Mouse (Mus musculus) lung, postnatal 0 days (tissue): Measurements from ENCODE around the gene Ppbp. TPM values are rescaled to one million over a fixed set of nuclear protein-coding genes. Genes with fewer than 3 reads are reported as not detected.

Experiments
- ATAC-seq: fragments of 200-750 bp; cut with Nextera tagmentation; 2 replicates; pipeline ENCODE4 v1.8.0; 2017; ENCODE audit warnings: moderate library complexity
- DNase-seq: peaks from one replicate; pipeline ENCODE4 v3.0.0-alpha.2; 2016; ENCODE audit warnings: low spot score
- H3K27ac ChIP-seq: fragments of 300-500 bp; sonication (generic); 2 replicates; pipeline ENCODE4 v1.5.1; 2014; ENCODE audit warnings: antibody characterized with exemption, mild to moderate bottlenecking, low read length, mixed read lengths
- H3K27me3 ChIP-seq: fragments of 300-500 bp; sonication (generic); replicated peaks from 2 replicates; pipeline ENCODE4 v1.6.1; 2014; ENCODE audit warnings: low read length, mixed read lengths; ENCODE audit not compliant: insufficient read depth
- H3K36me3 ChIP-seq: fragments of 300-500 bp; sonication (generic); 2 replicates; pipeline ENCODE4 v1.6.1; 2014; ENCODE audit warnings: low read length, mixed read lengths; ENCODE audit not compliant: insufficient read depth
- H3K4me1 ChIP-seq: fragments of 300-500 bp; sonication (generic); 2 replicates; pipeline ENCODE4 v1.6.1; 2014; ENCODE audit warnings: antibody characterized with exemption, low read depth, low read length, mixed read lengths; ENCODE audit not compliant: insufficient read depth
- H3K4me2 ChIP-seq: fragments of 300-500 bp; sonication (generic); replicated peaks from 2 replicates; pipeline ENCODE4 v1.6.1; 2014; ENCODE audit warnings: low read depth, mild to moderate bottlenecking, low read length, moderate library complexity, mixed read lengths
- H3K4me3 ChIP-seq: fragments of 300-500 bp; sonication (generic); 2 replicates; pipeline ENCODE4 v1.5.1; 2014; ENCODE audit warnings: low read depth, low read length
- H3K9ac ChIP-seq: fragments of 300-500 bp; sonication (generic); replicated peaks from 2 replicates; pipeline ENCODE4 v1.6.1; 2014; ENCODE audit warnings: low read depth, mild to moderate bottlenecking
- H3K9me3 ChIP-seq: fragments of 300-500 bp; sonication (generic); 2 replicates; pipeline ENCODE4 v1.6.1; 2016; ENCODE audit warnings: low read length, mixed read lengths
- CTCF ChIP-seq: IDR thresholded peaks from 2 replicates; pipeline ENCODE4 v1.5.1; 2016; ENCODE audit warnings: antibody characterized with exemption, mild to moderate bottlenecking
- EP300 ChIP-seq: IDR thresholded peaks from 2 replicates; pipeline ENCODE4 v1.6.1; 2016; ENCODE audit warnings: antibody characterized with exemption, mild to moderate bottlenecking, control low read depth
- WGBS: fragments of 180-500 bp; shearing (Covaris S2); extraction: QIAGEN DNeasy Blood & Tissue Kit; methylation state at CpG from one replicate; pipeline ENCODE4 v1.1.7; 2014; 5-methylcytosine and 5-hydroxymethylcytosine counted together
- polyA plus RNA-seq: library from polyadenylated mRNA; unstranded; fragments of >200 nt; fragmentation: Nextera tagmentation; extraction: Ambion mirVana; gene quantifications from 2 replicates; pipeline ENCODE4 v1.2.1, GENCODE M21; 2015

Gene Ppbp
- polyA plus RNA-seq, 1 experiment from 2014 or later: 15.6 TPM

- Histone ChIP-seq H3K4me1 (peaks cover 6% of the 10 kb centered on the region; the same call in 1 of the 2 replicates), H3K27me3 (peaks cover 10% of the 10 kb centered on the region), H3K4me2 (peak within 1 kb of the TSS; percentile 29), H3K4me3 (no peak within 1 kb of the TSS; the same call in 1 of the 2 replicates), H3K9me3 (no peaks in the 10 kb centered on the region), H3K27ac (no peak within 1 kb of the TSS), H3K36me3 (no peaks in the 10 kb centered on the region), H3K9ac (no peak within 1 kb of the TSS)
- DNase-seq: no peak
- ATAC-seq: no peak
- WGBS: 5% methylated on average over 32 of the region's 32 CpGs
- TF ChIP-seq EP300: no peak
- TF ChIP-seq CTCF: no peak
These were observed 8.9 kb upstream of the Ppbp start, which contains the start of gene Cxcl5 for GRCm38 (mm10) chr5:90759077-90760065. Gene Cxcl5 (plus strand): TSS chr5:90759360.

GRCm38 (mm10) chr5:90760303-90760702 lies 8.0 kb upstream of the Ppbp start:
- 48% methylated on average over 4 of the region's 4 CpGs for WGBS
- no peak for ATAC-seq

DNA sequence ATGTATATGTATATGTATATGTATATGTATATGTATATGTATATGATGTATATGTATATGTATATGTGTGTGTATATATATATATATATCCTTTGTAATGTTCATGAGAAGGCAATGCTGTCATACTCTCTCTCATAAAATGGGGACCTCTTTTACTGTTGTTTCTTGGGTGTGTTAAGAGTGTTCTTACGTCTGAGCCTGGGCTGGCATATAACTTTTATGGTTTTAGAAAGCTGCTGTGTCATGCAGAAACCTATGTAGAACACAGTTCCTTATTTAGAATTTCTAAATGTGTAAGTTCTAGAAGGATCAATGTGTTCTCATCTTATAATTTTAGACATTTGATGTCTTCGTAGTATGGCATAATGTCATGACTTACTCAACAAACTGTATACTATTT lies 7.5 kb upstream of the Ppbp start:
- 88% methylated on average over 2 of the region's 2 CpGs for WGBS
- no peak for TF ChIP-seq EP300
- no peak for TF ChIP-seq CTCF
- no peak overlapping the region for H3K4me3 ChIP-seq
- H3K27ac ChIP-seq: no peak overlapping the region
- no peak overlapping the region for H3K4me2 ChIP-seq
- H3K4me1 ChIP-seq: peaks cover 6% of the 10 kb centered on the region; the same call in 1 of the 2 replicates
- H3K9me3 ChIP-seq: no peaks in the 10 kb centered on the region
- H3K36me3 ChIP-seq: no peaks in the 10 kb centered on the region
- H3K27me3 ChIP-seq: peaks cover 10% of the 10 kb centered on the region
- H3K9ac ChIP-seq: no peak overlapping the region
- ATAC-seq (no peak), DNase-seq (no peak)

More at GRCm38 (mm10) chr5:90760303-90760702, 8.0 kb upstream of the Ppbp start:
- TF ChIP-seq EP300: no peak
- no peak for TF ChIP-seq CTCF
- Histone ChIP-seq H3K27me3 (peaks cover 10% of the 10 kb centered on the region), H3K4me1 (peaks cover 6% of the 10 kb centered on the region; the same call in 1 of the 2 replicates), H3K27ac (no peak overlapping the region), H3K9me3 (no peaks in the 10 kb centered on the region), H3K36me3 (no peaks in the 10 kb centered on the region), H3K4me3 (no peak overlapping the region), H3K4me2 (no peak overlapping the region), H3K9ac (no peak overlapping the region)
- DNase-seq: no peak

DNA sequence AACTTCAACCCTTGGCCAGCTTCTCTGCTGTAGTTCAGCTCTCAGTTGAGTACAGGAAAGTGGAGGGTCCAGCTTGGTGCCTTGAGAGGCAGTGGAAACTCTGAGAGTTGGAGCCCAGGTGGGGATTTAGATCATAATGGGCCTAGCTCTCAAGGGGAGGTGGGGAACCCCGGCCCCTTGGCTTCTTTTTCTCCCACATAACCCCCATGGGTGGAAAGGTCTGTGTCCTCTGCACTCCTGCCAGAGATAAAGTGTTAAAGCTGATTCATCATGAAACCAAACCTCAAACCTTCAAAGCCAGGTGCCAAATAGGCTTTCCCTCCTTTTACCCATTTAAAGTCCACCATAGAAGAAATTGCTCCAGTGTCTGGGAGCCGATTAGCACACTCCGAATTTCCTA lies 6.5 kb upstream of the Ppbp start:
- Histone ChIP-seq H3K9ac (no peak overlapping the region), H3K36me3 (no peaks in the 10 kb centered on the region), H3K9me3 (no peaks in the 10 kb centered on the region), H3K27ac (no peak overlapping the region), H3K4me2 (no peak overlapping the region), H3K4me1 (peaks cover 6% of the 10 kb centered on the region; the same call in 1 of the 2 replicates), H3K27me3 (peaks cover 10% of the 10 kb centered on the region), H3K4me3 (no peak overlapping the region)
- ATAC-seq: no peak
- 84% methylated on average over 3 of the region's 3 CpGs for WGBS
- DNase-seq: no peak
- no peak for TF ChIP-seq EP300
- no peak for TF ChIP-seq CTCF

GRCm38 (mm10) chr5:90763912-90764665 lies 4.2 kb upstream of the Ppbp start:
- TF ChIP-seq CTCF (no peak), EP300 (no peak)
- H3K4me2 ChIP-seq: no peak overlapping the region
- WGBS: 68% methylated on average over 12 of the region's 12 CpGs
- H3K27ac ChIP-seq: no peak overlapping the region
- no peak overlapping the region for H3K4me3 ChIP-seq
- H3K4me1 ChIP-seq: peaks cover 3% of the 10 kb centered on the region; the same call in 1 of the 2 replicates
- H3K27me3 ChIP-seq: peaks cover 9% of the 10 kb centered on the region
- no peaks in the 10 kb centered on the region for H3K9me3 ChIP-seq
- ATAC-seq (no peak), DNase-seq (peak; percentile 30)
- H3K9ac ChIP-seq: no peak overlapping the region
- no peaks in the 10 kb centered on the region for H3K36me3 ChIP-seq
